Mouse (Mus musculus) megakaryocyte progenitor cell, adult 5-6 weeks (primary cell): ENCODE results near the gene Wdr25. TPM values are rescaled to one million over a fixed set of nuclear protein-coding genes. Genes with fewer than 3 reads are reported as not detected.
"Not testable (repeated sequence)": the region's sequence is repeated elsewhere in the genome, so short reads cannot be mapped to it uniquely, and the experiment has no call there.

Source experiments
- ATAC-seq: replicated peaks from 2 replicates; pipeline ENCODE4 v1.8.0; 2016; ENCODE audit warnings: mild to moderate bottlenecking, moderate TSS enrichment, inconsistent platforms; ENCODE audit not compliant: poor library complexity
- total RNA-seq, 2 experiments: library from RNA; stranded (forward) in 1 of 2; stranded (reverse) in 1 of 2; fragments of 157-497, 149-512 nt in 1 of 2; fragments of 200-1000 nt in 1 of 2; gene quantifications; 2 replicates each; pipeline versions ENCODE4 v1.2.3 to v1.2.4; 2015 to 2017

Wdr25 gene
- total RNA-seq (2015) (2.1 and 3.0 TPM in 2 replicates), total RNA-seq (2017) (3.9 and 4.7 TPM in 2 replicates)

DNA sequence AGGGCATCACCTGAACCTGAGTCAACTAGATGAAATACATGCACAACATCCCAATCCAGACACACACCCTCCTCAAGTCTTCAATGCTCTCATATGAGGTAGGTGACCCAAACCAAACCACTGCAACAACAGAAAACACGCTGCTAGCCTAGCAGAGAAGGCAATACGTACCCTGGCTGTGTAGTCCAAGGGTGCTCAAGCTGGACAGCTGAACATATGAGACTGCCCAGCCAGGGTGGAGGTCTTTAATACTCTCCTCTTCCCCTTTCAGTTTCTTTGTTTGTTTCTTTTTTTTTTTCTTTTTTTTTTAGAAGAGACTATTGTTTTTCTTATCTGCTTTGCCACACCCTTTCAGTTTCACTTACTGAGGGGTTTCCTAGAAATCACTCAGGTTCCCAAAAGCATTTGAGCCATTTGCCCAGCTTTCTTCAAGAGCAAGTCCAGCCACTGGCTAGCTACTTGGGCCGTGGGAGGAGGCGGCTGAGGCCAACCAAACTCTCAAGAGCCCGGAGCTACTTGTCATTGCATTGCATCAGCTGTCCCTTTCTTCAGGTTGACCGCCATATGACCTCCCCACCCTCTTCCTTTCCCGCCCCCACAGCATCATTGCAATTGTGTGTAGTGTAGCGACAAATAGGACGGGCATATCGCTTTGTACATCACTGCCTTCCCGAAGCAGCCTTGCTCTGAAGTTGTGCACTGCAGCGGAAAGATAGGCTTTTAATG is at the start of gene Wdr25:
Gene Wdr25, plus strand, starts transcription at position 643 of the 726 bp plus-strand sequence.
- ATAC-seq: peak; percentile 18

- ATAC-seq: not testable (repeated sequence)
Measured at GRCm38 (mm10) chr12:108848033-108848432, 45.4 kb upstream of the Wdr25 start.

DNA sequence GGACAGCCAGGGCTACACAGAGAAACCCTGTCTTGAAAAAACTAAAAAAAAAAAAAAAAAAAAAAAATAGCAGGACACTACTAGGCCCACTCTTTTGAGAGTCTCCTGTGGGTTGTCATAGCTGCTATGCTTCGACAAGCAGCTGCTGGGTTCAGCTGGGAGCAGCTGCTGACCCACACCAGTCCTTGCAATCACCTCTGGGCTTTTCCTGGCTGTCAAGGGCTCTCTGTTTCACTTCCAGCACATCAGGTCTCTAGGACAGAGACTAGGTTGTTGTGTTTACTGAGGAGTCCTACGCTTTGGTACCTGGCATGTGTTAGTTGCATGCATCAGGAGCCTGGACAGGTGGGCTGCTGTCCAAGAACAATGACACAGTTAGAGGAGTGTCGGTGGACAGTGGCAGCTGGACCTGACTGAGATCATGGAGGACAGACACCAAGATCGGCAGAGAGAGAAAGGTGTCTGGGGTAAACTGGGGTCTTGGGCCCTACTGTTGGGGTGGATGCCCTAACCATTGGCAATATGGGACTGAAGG is 43.9 kb upstream of the Wdr25 start:
- no peak for ATAC-seq

- no peak for ATAC-seq
Measured at GRCm38 (mm10) chr12:108850129-108850528, 43.3 kb upstream of the Wdr25 start.

DNA sequence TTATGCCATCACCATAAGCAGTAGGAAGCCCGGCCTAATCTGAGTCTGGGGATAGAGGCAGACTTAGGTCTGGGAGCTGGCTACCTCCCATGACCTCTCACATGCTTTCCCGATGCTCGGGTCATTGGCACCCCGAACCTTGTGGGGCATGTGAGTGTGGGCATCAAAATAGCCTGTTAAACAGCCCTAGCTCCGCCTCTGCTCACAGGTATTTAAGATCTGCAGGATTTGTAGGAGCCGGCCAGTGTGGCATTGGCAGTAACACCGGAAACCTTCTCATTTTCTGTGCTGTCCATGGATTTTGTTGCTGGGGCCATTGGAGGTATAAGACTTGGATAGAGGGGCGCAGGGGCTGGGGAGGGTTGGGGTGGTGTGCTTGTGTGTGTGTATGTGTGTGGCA is 42.5 kb upstream of the Wdr25 start:
- no peak for ATAC-seq

DNA sequence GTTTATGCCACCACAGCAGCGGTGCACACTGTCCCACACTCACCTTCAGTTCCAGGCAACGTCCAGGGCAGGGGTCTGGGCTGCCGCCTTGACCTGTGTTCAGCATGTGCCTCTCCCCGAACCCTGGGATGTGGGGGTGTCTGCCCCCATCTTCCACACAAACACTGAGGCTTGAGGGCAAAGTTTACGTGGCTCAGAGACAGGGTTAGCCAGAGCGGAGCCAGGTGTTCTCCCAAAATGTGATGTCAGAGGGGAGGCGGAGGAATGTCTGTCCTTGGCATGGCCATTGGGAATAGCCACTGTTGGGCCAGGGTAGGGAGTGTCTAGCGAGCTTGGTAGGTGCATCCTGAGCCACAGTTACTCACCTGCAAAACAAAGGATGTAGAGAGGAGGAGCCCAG is 40.6 kb upstream of the Wdr25 start:
- ATAC-seq: 0 out of 2 replicates have a peak, but pooled peaks have one; percentile 1

- ATAC-seq: no peak
Measured at GRCm38 (mm10) chr12:108855081-108855480, 38.4 kb upstream of the Wdr25 start.

DNA sequence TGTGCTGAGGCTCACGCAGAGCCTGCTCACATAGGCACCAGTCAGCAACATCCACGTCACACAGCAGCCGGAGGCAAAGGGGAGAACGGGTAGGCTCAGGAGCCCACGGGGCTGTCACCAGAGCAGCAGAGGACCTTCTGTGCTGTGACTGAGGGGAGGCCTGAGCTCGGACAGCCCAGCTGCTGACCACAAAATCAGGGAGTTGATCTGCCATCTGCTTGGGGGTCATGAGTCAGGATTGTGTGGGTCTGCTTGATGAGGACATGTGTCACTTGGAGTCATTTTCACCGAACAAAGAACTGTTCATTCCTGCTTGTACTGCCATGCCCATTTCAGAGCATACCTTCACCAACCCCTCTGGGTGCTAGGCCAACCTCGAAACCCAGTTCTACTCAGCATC is 37.2 kb upstream of the Wdr25 start:
- no peak for ATAC-seq

DNA sequence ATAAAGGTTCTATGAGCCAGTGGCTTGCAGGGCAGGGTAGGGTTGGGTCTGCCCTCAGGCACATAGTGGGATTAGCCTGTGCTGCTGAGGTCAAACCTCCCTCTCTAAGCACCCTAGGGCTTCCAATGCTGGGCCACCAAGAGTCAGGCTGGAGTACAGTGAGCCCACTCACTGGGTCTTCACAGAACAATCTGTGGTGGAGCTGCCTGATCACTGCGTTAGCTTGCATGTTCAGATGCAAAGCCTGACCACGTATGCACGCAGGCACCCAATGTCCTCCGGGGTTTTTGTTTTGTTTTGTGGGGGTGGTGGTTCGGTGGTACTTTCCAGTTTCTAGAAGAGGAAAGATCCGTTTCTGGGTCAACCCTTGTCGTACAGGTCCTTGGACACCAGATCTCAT is 36.3 kb upstream of the Wdr25 start:
- no peak for ATAC-seq

DNA sequence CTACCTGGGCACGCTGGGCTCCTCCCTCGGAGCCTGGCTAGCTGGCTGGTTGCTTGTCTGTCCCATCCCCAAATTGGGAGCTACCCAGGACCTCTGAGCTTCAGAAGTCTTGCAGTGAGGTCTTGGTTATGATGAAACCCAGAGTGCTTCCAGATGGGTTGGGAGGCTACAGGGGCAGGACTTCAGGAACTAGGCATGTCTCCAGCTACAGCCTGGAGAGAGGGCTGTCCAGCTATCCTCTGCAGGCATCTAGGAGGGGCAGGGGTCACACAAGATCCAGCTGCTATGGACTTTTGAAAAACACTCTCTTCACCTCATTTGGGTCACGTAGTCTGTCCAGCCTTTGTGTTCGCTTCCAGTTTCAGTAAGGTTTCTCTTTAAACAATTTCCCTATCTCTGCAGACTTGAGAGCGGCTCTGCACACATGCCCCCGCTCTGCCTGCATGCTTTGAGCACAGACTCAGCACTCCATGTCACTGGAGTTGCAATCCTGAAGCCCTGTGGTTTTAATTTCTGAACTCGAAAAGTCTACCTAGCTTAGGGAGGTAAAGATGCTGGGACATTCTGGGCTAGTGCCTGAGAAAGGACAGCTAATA is 35.7 kb upstream of the Wdr25 start:
- ATAC-seq: no peak

- no peak for ATAC-seq
Measured at GRCm38 (mm10) chr12:108858486-108858885, 34.9 kb upstream of the Wdr25 start.

- ATAC-seq: no peak
Measured at GRCm38 (mm10) chr12:108865007-108865494, 28.4 kb upstream of the Wdr25 start.

GRCm38 (mm10) chr12:108869575-108869974 is 23.9 kb upstream of the Wdr25 start:
- ATAC-seq: peak; percentile 66

- ATAC-seq: no peak
Measured at GRCm38 (mm10) chr12:108873122-108873521, 20.3 kb upstream of the Wdr25 start.

- no peak for ATAC-seq
Measured at GRCm38 (mm10) chr12:108879138-108879537, 14.3 kb upstream of the Wdr25 start.

- no peak for ATAC-seq
Measured at GRCm38 (mm10) chr12:108880606-108881005, 12.8 kb upstream of the Wdr25 start.

DNA sequence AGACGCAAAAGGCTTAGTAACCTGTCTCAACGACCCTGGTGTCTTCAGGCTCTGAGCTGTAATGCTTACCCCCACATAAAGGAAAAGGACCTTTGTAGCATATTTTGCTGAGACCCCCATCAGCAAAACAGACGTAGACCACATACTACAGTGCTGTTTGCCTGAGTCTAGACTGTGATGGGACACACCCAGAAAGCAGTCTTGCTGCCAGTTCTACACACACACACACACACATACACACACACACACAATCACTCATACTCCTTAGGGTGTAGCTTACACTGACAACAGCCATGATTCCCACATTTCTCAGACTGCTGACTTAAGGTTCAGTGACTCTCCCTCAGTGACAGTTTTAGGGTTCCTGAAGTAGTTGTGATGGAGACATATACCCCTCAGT is 12.2 kb upstream of the Wdr25 start:
- no peak for ATAC-seq

DNA sequence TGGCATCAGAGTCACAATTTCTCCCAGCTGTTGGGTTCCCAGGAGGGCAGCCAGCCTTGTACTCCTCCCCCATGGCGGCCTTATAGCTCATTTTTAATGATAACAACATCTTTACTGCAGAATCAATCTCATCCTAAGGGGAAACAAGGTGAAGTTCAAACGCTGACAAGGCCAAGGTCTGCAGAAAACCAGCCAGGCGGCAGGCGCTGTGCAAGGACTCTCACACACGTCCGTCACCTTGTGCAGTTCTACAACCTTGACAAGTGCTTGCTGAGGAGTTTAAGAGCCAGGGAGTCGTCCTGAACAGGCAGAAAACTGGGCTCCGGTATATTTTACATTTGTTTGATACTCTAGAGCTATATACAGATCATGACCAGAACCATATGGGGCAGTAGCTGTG is 10.7 kb upstream of the Wdr25 start:
- ATAC-seq: no peak

DNA sequence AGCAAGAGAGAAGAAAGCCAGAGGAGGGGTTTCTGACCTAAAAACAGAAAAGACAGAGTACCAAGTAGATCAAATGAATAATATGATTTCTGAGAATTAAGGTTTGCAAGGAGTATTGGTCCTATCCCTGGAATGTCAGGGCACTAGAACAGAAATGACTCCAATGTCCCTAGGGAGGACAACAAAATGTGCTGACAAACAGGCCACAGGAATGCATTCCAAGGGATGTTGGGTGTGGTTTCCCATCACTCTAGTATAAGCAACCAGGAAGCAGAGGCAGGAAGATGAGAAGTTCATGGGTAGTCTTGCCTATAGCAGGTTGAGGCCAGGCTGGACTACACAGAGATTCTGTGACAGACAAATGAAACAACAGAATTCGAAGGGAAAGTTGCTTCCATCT is 7.5 kb upstream of the Wdr25 start:
- ATAC-seq: no peak

DNA sequence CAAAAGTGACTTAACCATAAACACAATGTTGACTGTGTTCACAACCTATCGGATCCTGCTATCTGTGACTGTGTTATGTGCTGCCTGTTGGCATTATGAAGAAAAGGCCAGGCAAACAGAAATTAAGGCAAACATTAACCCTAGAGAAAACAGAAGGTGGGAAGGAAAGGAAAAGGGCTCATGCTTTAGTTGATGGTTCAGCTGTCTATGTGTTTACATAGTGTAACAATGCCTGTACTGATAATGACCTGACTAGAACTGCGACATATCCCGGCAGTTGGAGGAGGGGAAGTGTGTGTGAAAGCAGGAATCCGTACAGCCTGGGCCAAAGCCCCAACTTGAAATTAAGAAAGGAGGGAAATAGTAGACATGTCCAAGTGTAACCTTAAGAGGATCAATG is 6.4 kb upstream of the Wdr25 start:
- ATAC-seq: no peak

DNA sequence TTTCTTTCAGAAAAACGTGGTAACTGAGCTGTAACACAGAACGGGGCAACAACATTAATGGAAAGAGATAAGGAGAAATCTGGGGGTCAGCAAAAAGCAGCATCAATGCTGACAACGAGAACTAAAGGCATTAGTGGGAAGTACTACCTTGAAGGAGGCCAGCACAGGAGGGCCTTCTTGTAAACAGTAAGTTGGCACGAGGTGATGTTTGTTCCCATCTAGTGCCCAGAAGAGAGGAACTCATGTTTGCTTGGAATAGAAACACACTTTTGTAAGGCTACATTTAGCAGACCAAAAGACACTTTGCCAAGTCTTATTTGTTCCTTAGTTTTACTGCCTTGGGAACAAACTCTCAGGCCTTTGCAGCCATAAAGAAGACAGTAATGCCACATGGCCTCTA is 4.8 kb upstream of the Wdr25 start:
- no peak for ATAC-seq

DNA sequence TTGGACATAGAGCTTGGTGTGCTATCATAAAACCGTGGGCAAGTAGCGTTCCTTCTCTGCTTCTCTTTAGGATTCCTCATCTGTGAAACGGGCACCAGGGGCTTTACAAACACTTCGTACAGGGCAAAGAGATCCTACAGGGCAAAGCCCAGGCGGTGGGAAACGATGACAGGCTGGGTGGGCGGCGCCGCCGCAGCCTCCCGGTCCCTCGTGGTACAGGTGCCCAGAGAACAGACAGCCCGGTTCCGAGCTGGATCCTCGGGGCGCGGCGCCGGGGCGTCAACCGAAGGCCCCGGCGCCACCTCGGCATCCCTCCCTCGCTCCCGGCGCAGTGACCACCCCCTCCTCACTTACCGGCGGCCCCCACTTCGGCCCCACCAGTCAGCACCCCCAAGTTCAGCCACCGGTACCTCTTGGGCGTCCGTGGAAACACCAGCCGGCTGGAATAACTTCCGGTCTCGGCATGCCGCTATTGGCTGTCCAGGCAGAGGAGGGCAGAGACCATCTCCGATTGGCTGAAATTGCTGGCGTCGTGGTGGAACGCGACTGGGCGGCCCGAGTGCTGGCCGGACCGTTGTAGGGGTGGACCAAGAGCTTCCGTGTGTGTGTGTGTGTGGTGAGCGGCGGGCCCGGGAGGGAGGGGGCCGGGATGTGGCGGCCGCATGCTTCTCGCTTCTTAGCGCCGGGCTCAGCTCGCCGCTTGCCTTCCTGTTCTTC is 442 bp downstream of the Wdr25 start, which contains the start of gene Wars:
Gene Wars, minus strand, starts transcription at position 460 of the 717 bp plus-strand sequence.
- peak; percentile 96 for ATAC-seq
